Mouse (Mus musculus): ENCODE measurements around the gene Nkx6-2.

The Nkx6-2 gene

GRCm38 (mm10) chr7:139582595-139582994 lies at the start of gene Nkx6-2:
TSS of gene Nkx6-2 (minus strand) at chr7:139582797.
- DNase-seq (ENCODE audit: extremely low read depth, insufficient read length, low spot score), result no peak

DNA sequence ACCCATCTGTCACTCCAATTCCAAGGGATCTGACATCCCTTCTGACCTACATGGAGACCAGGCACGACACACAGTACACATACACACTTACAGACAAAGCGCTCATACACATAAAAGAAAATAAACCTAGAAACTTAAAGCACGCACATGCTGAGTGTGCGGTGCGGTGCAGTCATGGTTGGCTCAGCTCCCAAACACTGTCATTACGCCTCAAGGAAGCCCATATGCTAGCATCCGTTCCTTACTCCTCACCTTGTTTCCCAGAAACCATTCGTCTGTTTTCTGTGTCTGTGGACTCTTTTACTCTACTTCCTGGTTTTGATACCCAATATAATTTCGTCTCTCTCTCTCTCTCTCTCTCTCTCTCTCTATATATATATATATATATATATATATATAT lies 42.6 kb upstream of the Nkx6-2 start:
- DNase-seq (ENCODE audit: extremely low read depth, insufficient read length, low spot score), result no peak

- DNase-seq (ENCODE audit: extremely low read depth, insufficient read length, low spot score), result no peak
Measured at GRCm38 (mm10) chr7:139622568-139622967, 40.0 kb upstream of the Nkx6-2 start.

GRCm38 (mm10) chr7:139615767-139616766 lies 33.5 kb upstream of the Nkx6-2 start:
- DNase-seq (ENCODE audit: extremely low read depth, insufficient read length, low spot score), result peak; percentile 15

GRCm38 (mm10) chr7:139610328-139610727 lies 27.7 kb upstream of the Nkx6-2 start:
- DNase-seq (ENCODE audit: extremely low read depth, insufficient read length, low spot score), result no peak

- DNase-seq (ENCODE audit: extremely low read depth, insufficient read length, low spot score), result peak; percentile 53
Measured at GRCm38 (mm10) chr7:139595862-139596261, 13.3 kb upstream of the Nkx6-2 start.

DNA sequence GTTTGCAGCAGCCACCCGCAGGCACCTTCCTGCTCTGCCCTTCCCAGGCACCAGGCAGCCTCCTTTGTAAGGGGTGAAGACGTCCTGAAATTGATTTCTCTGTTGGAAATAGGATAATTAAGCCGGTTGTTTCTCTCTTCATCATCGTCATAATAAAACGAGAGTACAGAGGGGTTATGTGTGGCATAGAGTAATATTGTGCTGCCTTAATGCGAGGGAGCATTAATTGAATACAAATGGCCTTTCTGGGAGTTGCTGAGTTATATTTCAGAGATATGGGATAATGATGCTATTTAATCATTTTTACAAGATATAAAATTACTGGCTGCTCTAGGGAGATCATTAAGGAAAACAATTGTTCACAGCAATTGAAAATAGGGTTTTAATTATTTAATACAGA lies 12.7 kb upstream of the Nkx6-2 start:
- DNase-seq (ENCODE audit: extremely low read depth, insufficient read length, low spot score), result no peak

- DNase-seq (ENCODE audit: extremely low read depth, insufficient read length, low spot score), result no peak
Measured at GRCm38 (mm10) chr7:139591311-139591710, 8.7 kb upstream of the Nkx6-2 start.

- no peak for DNase-seq (ENCODE audit: extremely low read depth, insufficient read length, low spot score)
Measured at GRCm38 (mm10) chr7:139590302-139590701, 7.7 kb upstream of the Nkx6-2 start.

DNA sequence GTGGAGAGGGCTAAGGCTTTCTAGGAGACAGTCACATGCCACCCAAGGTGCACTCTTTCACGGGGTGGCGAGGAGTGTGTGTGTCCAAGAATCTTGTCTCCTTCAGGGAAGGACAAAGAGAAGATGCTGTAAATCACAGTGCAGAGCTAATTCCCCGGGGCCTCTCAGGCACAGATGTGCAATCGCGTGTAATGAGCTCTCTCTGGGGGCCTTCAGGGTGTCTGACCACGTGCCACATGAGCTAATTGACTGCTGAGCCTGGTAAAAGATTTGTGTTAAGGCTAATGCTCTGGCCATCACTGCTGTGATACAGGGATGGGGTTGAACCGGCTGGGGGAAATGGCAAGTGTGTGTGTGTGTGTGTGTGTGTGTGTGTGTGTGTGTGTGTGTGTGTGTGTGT lies 5.3 kb upstream of the Nkx6-2 start:
- DNase-seq (ENCODE audit: extremely low read depth, insufficient read length, low spot score), result no peak

DNA sequence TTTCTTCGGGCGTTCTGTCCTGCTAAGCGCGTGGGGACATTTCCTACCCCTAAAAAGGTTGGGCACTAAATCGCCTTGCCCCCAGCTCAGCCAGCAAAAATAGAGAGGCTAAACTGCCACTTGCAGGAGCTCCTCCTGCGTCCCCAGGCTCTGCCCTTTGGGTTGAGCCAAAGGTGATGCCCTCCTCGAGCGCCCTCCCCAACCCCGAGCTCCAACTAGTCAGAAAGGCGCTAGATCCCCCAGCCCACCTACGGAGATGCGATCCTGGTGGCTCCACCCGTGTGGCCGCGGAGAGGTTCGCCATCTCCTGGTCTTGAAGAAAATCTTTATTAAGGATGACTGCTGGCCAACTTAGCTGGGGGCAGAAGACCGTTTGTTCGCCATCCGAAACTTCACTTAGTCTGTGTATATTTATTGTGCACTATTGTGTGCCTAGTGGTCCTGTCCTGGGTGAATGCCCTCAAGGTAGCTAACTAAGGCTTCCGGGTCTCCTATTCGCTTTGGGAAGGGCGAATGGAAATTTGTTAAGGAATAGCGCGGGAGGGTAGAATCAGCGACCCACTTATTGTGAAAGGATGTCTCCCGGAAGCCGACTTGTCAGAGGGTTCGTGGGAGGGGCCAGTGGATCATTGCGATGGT lies 2.7 kb upstream of the Nkx6-2 start:
- no peak for DNase-seq (ENCODE audit: extremely low read depth, insufficient read length, low spot score)

DNA sequence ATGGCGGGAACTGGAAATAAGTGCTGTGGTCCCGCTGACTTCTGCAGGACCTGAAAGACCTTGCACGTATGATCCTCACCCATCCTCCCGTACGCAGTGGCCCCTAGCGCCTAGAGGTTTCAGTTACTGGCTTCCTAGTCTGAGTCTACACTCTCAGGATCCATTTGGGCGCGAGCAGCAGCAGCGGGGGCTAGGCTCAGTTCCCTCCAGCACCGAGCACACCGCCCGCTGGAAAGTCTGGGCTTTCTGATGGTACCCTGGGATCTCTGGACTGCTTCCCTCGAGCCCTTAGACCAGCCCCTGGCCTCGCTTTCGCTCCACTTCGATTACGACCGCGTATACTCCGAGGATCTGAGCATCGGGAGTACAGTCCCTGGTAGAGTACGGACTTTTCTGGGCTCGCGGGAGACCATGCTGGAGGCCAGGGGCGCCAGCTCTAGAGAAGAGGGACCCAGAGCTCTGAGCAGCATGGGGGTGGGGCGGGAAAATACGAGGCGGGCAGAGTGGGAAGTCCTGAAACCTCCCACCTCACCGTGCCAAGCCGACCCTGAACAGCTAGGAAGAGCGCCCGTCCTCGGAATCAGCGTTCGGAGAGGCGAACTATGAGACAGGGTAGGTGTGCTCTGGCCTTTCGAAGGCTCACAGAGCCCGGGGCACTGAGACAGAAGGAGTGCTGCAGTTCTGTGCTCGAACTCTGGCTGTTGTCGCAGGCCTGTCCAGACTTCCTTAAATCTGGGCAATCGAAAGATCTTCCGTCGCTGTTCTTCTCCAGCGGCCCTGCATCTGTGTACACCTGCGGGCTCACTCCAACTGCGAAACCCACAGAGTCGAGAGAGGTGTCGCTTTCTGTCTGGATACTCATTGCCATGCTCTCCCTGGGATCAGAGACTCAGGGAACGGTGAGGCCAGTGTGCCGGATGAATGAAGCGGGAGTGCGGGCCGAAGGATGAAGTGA lies 1.9 kb upstream of the Nkx6-2 start:
- DNase-seq (ENCODE audit: extremely low read depth, insufficient read length, low spot score), result no peak

DNA sequence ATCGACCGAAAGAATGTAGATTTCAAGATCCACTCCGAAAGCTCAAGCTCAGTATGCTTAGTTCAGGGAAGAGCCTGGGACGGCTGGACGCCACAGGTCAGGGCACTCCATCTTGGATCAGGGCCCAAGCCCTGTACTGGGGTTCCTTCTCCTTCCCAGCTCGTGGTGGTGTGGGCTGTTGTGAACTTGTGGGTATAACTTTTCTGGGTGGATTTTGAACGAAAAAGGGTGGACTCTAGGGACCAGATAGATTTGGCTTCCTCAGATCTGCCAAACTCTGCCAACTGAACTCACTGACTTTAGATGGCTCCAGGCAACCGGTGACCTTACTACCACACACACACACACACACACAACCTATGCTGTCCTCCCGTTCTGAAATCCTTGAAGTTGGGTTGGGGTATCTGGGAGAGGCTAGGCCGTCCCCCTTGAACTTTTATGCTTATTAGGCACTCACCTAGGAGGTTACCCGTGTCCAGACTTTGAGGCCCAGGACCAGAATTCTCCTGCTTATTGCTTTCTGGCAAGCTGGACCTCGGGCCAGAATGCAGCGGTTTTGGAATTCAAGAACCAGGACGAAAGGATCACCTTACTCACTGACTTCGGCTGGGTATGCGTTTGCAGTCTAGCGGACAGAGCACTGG lies 619 bp upstream of the Nkx6-2 start:
- DNase-seq (ENCODE audit: extremely low read depth, insufficient read length, low spot score), result no peak

DNA sequence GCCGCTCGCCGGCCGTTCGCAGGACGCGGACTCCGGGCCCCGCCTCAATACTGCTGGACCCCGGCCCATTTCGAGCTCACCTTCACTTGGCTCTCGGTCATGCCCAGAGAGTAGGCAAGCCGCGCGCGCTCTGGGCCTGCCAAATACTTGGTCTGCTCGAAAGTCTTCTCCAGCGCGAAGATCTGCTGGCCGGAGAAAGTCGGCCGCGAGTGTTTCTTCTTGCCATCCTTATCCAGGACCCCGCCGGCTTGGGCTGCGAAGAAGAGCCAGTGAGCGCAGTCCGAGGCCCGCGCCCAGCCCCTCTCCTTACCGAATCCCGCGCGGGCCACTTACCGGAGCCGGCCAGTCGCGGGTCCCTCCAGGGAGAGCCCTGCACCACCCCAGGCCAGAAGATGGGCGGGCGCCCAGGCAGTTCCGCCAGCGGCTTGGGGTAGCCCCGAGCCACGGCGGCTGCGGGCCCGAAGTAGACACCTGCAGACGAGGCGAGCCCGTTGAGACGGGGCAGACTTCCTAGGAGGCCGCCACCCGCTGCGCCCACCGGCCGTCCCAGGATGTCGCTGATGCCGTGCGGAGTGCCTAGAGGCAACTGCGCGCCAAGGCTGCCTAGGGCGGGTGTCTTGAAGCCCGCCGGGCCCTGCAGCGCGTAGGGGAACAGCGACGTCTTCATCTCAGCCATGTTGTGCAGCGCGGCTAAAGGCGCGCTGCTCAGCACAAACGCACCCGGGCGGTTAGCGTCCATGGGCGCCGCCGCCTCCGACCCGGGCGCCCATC lies 611 bp downstream of the Nkx6-2 start:
- no peak for DNase-seq (ENCODE audit: extremely low read depth, insufficient read length, low spot score)

- DNase-seq (ENCODE audit: extremely low read depth, insufficient read length, low spot score), result no peak
Measured at GRCm38 (mm10) chr7:139580851-139581775, 1.5 kb downstream of the Nkx6-2 start.

DNA sequence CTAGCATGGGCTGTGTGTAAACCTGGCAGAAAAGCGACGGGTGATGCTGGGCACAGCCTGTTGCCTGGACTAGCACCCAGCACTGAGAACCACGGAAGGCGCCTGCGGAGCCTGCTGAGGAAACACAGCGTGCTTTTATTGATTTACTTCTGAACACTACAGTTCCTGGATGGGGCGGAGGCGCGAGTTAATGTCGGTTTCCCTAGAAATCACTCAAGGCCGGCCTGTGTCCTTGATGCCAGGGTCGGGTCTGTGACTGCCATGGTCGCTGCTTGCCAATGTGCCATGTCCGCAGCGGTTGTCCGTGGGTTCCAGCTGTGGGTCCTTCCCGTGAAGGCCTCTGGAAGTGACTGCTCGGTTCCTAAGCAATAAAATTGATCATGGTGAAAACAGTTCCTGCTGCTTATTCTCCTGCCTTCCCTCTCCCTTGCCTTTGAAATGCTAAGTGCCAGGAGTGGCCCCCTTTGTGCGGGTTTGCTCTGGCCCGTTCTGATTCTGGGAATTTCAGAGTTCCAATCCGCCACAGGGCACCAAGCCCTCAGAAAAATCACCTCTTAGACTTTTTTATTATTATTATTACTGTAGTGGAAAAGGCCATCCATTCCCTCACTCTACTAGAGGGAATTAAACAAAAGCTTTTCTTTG lies 3.2 kb downstream of the Nkx6-2 start:
- DNase-seq (ENCODE audit: extremely low read depth, insufficient read length, low spot score), result no peak

DNA sequence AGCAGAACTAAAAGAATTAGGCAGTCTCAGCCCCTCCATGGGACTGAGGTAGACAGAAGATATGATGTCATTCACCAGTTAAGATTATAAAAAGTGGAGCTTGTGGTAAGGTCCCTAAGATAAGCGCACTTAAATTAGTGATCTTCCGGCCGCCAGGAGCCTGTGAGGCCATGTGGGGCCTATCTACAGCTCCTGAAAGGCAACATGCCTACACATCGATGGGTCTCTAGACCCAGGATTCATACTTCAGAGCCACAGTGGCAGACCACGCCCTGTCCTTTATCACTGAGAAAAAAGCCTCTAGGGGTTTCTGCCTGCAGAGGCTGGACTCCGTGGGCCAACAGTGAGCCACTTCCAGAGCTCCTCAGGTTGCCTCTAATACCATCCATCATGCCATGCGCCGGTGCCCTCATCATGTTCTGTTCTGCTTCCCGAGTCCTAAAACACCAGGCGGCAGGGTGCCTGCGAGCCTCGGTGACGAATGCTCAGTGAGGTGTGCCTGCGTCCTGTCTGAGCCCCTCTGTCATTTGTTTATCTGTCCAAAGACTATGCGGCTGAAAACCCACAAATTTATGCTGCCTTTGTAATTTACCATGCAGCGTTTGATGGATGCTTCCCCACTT lies 6.4 kb downstream of the Nkx6-2 start:
- no peak for DNase-seq (ENCODE audit: extremely low read depth, insufficient read length, low spot score)

- DNase-seq (ENCODE audit: extremely low read depth, insufficient read length, low spot score), result no peak
Measured at GRCm38 (mm10) chr7:139572665-139573064, 9.9 kb downstream of the Nkx6-2 start.

All from 3134 (cell line).